Comparison of ENCODE assay signal across 8 mouse cellular contexts in the genomic region with DNA sequence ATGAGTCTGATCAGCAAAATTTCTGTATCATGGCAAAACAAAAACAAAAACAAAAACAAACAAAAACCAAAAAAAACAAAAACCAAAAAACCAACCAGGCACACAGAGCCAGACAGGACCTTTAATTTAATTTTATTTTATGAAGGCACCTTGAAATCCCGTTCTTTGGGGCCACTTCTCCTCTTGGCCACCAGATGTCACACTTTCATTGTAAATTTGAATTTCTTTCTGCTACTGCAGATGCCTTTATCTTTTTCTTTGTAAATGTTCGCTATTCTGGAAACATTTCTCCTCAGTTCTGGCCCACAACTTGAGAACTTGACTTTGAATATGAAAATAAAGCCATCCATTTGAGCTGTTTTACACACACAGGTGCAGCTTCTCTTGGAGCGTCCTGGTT.
DNase-seq lines count a peak whose midpoint lies in the region; TF ChIP-seq lines count a peak whose summit lies in the region.

No protein-coding gene starts in this region.

- H3K4me3 ChIP-seq in left cerebral cortex, adult 2 months: no peak overlapping the region
- H3K4me3 ChIP-seq in thymus, adult 2 months (ENCODE audit: control insufficient read depth, insufficient read depth, low read length): no peak overlapping the region

- peak; percentile 83 for TF ChIP-seq CTCF in left cerebral cortex, adult 2 months (IDR thresholded peaks at IDR 0.05)
- TF ChIP-seq CTCF in thymus, adult 2 months (IDR thresholded peaks at IDR 0.05; ENCODE audit: borderline replicate concordance, control insufficient read depth, extremely low read depth, insufficient read depth, low read length, poor library complexity): no peak

- no peaks in the 10 kb centered on the region for H3K4me1 ChIP-seq in thymus, adult 2 months (replicated peaks; ENCODE audit: control insufficient read depth, insufficient read depth, low read length)

- 27% methylated on average over 3 of the region's 3 CpGs for WGBS in thymus, adult 2 months

- H3K27me3 ChIP-seq in thymus, adult 2 months (ENCODE audit: control insufficient read depth, insufficient read depth, low read length): no peaks in the 10 kb centered on the region

- no peaks in the 10 kb centered on the region for H3K36me3 ChIP-seq in thymus, adult 2 months (ENCODE audit: control insufficient read depth, insufficient read depth, low read length)

- peak; percentile 25 for DNase-seq in adrenal gland, postnatal 10 days
- DNase-seq in adrenal gland, postnatal 25 days: no peak
- DNase-seq in left cerebral cortex, adult 18-20 months (ENCODE audit: low spot score in 2 of 2): peak; percentile 32 to 38
- DNase-seq in left cerebral cortex, postnatal 4 days: no peak
- DNase-seq in c-Kit-positive CD71-positive TER-119-negative erythroid progenitor cells, embryonic 14.5 days (ENCODE audit: low read depth): peak; percentile 15
- DNase-seq in left cerebral cortex, adult 2 months (ENCODE audit: extremely low spot score in 1 of 2, low spot score in 2 of 2): peak; percentile 24 to 41
- no peak for DNase-seq in B cell, adult 2 months
- no peak for DNase-seq in thymus, adult 2 months

- TF ChIP-seq POLR2A in thymus, adult 2 months (IDR thresholded peaks at IDR 0.05; ENCODE audit: control insufficient read depth, extremely low read depth, insufficient read depth, low read length, poor library complexity): no peak

- H3K27ac ChIP-seq in left cerebral cortex, adult 2 months: no peak overlapping the region
- no peak overlapping the region for H3K27ac ChIP-seq in thymus, adult 2 months (ENCODE audit: control insufficient read depth, insufficient read depth, low read length)

- intact Hi-C loops in left cerebral cortex, postnatal 4 days (cut with DNase I): loop anchor here (5.0 kb wide), 1 partner anchor 1145 kb away; no protein-coding TSS in a partner anchor
- intact Hi-C loops in left cerebral cortex, adult 2 months (cut with DNase I): loop anchor here (5.0 to 10.0 kb wide), 2 partner anchors 310 to 1977 kb away; no protein-coding TSS in a partner anchor

Comparison
In these comparisons a context has a peak if more than half of its experiments do, and no peak if none do; other contexts are left out.
1. DNase-seq: peak in adrenal gland, postnatal 10 days (single experiment), left cerebral cortex, adult 18-20 months (2 of 2), c-Kit-positive CD71-positive TER-119-negative erythroid progenitor cells, embryonic 14.5 days (single experiment) and left cerebral cortex, adult 2 months (2 of 2); none in adrenal gland, postnatal 25 days (single experiment), left cerebral cortex, postnatal 4 days (single experiment), B cell, adult 2 months (0 of 2) and thymus, adult 2 months (single experiment).